Mouse (Mus musculus): Measurements from ENCODE around the gene Hipk1.

DNA sequence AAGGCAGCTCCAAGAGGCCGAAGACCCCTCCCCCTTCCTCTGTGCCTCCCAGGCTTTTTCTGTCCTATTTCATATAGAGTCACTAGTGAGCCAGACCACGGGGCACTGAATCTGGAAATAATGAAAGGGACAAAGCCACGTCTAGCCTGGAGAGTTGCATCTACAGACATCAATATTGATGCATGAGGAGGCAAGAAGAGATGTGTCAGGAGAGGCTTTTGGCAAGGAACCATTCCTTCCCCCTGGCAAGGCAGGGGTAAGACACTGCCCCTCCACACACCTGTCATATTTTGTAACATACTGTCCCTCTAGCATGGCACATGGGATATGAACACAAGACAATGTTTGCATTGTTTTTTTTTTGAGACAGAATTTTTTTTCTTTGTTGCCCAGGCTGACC is 64.7 kb downstream of the Hipk1 start:
- TF ChIP-seq CTCF (IDR thresholded peaks at IDR 0.05; ENCODE audit: extremely low read depth, insufficient read length, insufficient replicate concordance, low read depth, low read length) (no peak), POLR2A (IDR thresholded peaks at IDR 0.05; ENCODE audit: low read depth, low read length) (no peak)
